Mouse (Mus musculus): ENCODE data around the gene Gjb4. TPM values are rescaled to one million over a fixed set of nuclear protein-coding genes. Genes with fewer than 3 reads are reported as not detected.

Gjb4 gene
- total and polyA plus RNA-seq, 2 experiments from 2014 or later = not detected

DNA sequence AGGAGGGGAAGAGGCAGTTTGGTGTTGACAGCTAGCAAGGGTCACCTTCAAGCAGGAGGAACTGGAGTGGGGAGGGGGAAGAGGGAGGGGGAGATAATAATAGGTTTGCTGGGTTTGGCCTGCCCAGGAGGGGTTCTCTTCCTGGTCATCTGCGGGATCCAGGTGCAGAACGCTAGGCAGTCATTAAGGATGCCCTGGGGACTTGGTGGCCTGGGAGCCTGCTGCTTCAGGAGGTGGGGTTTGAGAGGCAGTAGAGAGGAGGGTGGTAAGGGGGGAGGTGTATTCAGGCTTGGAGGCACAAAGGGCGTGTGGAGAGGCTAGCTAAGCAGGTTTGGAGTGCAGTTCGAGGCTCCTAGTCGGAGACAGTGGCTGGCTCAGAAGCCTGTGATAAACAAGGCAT is 11.6 kb upstream of the Gjb4 start:
- no peak for TF ChIP-seq CTCF (IDR thresholded peaks at IDR 0.05; ENCODE audit: low read depth)
- Histone ChIP-seq H3K27me3 (ENCODE audit: insufficient read depth, low read length) (no peaks in the 10 kb centered on the region), H3K4me3 (ENCODE audit: low read depth, low read length) (no peak overlapping the region), H3K9ac (no peak overlapping the region), H3K9me3 (ENCODE audit: low read length) (no peaks in the 10 kb centered on the region), H3K27ac (ENCODE audit: low read depth, low read length) (no peak overlapping the region), H3K4me2 (ENCODE audit: low read depth) (no peak overlapping the region), H3K4me1 (ENCODE audit: insufficient read depth) (no peaks in the 10 kb centered on the region), H3K36me3 (ENCODE audit: insufficient read depth) (no peaks in the 10 kb centered on the region)
- no peak for DNase-seq
- ATAC-seq = no peak
- 17% methylated on average over 5 of the region's 5 CpGs for WGBS

DNA sequence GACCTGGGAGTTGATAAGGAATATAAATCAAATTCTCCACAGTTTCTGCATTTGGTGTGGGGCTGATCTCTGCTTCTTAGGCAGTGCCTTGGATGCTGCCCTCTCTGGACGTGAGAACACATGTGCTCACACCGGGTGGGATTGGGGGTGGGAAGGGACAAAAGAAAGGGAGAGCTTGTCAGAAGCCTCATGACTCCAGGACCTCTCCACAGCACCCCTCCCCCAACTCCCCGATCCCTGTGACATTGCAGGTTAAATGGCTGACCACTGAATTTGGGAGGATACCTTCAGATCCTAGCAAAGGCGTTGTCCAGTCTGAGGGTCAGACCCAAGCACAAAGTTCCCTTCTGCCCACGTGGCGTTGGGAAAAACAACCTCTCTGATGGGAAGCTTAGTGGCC is 10.6 kb upstream of the Gjb4 start:
- Histone ChIP-seq H3K4me2 (ENCODE audit: low read depth) (no peak overlapping the region), H3K27me3 (ENCODE audit: insufficient read depth, low read length) (no peaks in the 10 kb centered on the region), H3K9ac (no peak overlapping the region), H3K4me1 (ENCODE audit: insufficient read depth) (no peaks in the 10 kb centered on the region), H3K27ac (ENCODE audit: low read depth, low read length) (no peak overlapping the region), H3K4me3 (ENCODE audit: low read depth, low read length) (no peak overlapping the region), H3K36me3 (ENCODE audit: insufficient read depth) (no peaks in the 10 kb centered on the region), H3K9me3 (ENCODE audit: low read length) (no peaks in the 10 kb centered on the region)
- DNase-seq (no peak), ATAC-seq (no peak)
- no peak for TF ChIP-seq CTCF (IDR thresholded peaks at IDR 0.05; ENCODE audit: low read depth)
- 68% methylated on average over 6 of the region's 6 CpGs for WGBS

DNA sequence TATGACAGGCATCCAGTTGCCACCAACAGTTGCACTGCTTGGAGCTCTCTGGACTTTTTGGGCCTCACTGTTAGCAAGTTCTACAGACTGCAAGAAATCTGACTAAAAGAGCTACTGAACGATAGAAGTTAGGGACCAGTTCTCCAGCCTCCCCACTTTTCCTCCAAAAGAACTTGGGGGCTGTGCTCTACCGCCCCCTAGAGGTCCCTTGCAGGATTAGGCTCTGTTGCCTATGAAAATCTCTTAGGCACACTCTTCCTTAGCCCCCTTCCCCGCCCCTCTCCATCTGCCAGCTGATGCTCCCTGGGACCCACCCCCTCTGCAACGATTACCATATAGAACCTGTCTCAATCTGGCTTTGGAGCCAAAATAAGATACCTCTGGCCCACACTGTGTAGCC is 9.4 kb upstream of the Gjb4 start:
- peak; percentile 28; the same call in 1 of the 2 replicates for TF ChIP-seq CTCF (IDR thresholded peaks at IDR 0.05; ENCODE audit: low read depth)
- H3K4me2 ChIP-seq (ENCODE audit: low read depth) = no peak overlapping the region
- no peaks in the 10 kb centered on the region for H3K9me3 ChIP-seq (ENCODE audit: low read length)
- WGBS = 73% methylated on average over 4 of the region's 4 CpGs
- H3K27me3 ChIP-seq (ENCODE audit: insufficient read depth, low read length) = no peaks in the 10 kb centered on the region
- DNase-seq (no peak), ATAC-seq (no peak)
- H3K9ac ChIP-seq = no peak overlapping the region
- H3K36me3 ChIP-seq (ENCODE audit: insufficient read depth) = no peaks in the 10 kb centered on the region
- no peak overlapping the region for H3K4me3 ChIP-seq (ENCODE audit: low read depth, low read length)
- H3K27ac ChIP-seq (ENCODE audit: low read depth, low read length) = no peak overlapping the region
- H3K4me1 ChIP-seq (ENCODE audit: insufficient read depth) = no peaks in the 10 kb centered on the region

DNA sequence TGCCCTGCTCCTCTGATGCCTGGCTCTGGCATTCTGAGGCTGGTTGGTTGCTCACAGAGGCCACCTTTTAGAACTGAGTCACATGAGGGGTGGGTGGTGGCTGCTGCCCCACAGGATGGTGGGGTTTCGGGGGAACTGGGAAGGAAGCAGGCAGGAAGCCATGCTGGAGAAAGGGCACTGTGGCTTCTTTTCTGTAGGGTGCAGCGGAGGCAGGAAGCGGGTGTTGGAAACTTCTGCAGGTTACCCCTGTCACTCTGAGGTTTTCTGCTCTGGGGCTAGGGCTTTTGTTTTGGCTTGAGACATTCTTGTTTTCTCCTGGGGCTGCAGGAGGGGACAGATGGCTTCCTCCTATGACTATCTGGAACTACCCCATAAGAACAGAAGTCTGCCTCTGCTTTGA is 8.6 kb upstream of the Gjb4 start:
- TF ChIP-seq CTCF (IDR thresholded peaks at IDR 0.05; ENCODE audit: low read depth) = no peak
- DNase-seq = no peak

DNA sequence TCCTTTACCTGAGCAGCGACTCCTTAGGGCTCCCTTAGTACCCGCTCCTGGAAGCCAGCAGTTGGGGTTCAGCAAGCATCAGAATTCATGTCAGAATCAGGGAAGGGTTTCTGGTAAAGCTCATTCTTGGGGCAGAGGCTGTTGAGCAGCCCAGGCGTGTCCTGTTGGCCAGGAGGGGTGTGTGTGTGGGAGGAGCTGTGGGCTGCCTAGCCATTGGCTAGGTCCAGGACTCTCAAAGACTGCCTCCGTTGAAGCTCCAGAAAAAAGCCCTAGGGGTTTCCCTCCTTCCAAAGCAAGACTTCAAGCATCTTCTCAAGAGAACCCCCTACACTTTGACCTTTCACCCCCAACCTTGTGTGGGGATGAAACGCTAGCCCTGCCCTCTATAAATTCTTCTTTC is 4.1 kb upstream of the Gjb4 start, which contains the start of gene Gjb5:
TSS of gene Gjb5 (minus strand) at position 164 of the 400 bp plus-strand sequence.
- Histone ChIP-seq H3K9me3 (ENCODE audit: low read length) (no peaks in the 10 kb centered on the region), H3K27me3 (ENCODE audit: insufficient read depth, low read length) (no peaks in the 10 kb centered on the region), H3K4me2 (ENCODE audit: low read depth) (no peak within 1 kb of the TSS), H3K4me1 (ENCODE audit: insufficient read depth) (no peaks in the 10 kb centered on the region), H3K4me3 (ENCODE audit: low read depth, low read length) (no peak within 1 kb of the TSS), H3K27ac (ENCODE audit: low read depth, low read length) (no peak within 1 kb of the TSS), H3K9ac (no peak within 1 kb of the TSS), H3K36me3 (ENCODE audit: insufficient read depth) (no peaks in the 10 kb centered on the region)
- TF ChIP-seq CTCF (IDR thresholded peaks at IDR 0.05; ENCODE audit: low read depth) = no peak
- WGBS = 43% methylated on average over 5 of the region's 5 CpGs
- no peak for DNase-seq
- no peak for ATAC-seq

More for the DNA sequence above, 8.6 kb upstream of the Gjb4 start:
- ATAC-seq = no peak
- WGBS = 86% methylated on average over 3 of the region's 3 CpGs
- Histone ChIP-seq H3K4me3 (ENCODE audit: low read depth, low read length) (no peak overlapping the region), H3K4me2 (ENCODE audit: low read depth) (no peak overlapping the region), H3K9ac (no peak overlapping the region), H3K36me3 (ENCODE audit: insufficient read depth) (no peaks in the 10 kb centered on the region), H3K27ac (ENCODE audit: low read depth, low read length) (no peak overlapping the region), H3K27me3 (ENCODE audit: insufficient read depth, low read length) (no peaks in the 10 kb centered on the region), H3K9me3 (ENCODE audit: low read length) (no peaks in the 10 kb centered on the region), H3K4me1 (ENCODE audit: insufficient read depth) (no peaks in the 10 kb centered on the region)

DNA sequence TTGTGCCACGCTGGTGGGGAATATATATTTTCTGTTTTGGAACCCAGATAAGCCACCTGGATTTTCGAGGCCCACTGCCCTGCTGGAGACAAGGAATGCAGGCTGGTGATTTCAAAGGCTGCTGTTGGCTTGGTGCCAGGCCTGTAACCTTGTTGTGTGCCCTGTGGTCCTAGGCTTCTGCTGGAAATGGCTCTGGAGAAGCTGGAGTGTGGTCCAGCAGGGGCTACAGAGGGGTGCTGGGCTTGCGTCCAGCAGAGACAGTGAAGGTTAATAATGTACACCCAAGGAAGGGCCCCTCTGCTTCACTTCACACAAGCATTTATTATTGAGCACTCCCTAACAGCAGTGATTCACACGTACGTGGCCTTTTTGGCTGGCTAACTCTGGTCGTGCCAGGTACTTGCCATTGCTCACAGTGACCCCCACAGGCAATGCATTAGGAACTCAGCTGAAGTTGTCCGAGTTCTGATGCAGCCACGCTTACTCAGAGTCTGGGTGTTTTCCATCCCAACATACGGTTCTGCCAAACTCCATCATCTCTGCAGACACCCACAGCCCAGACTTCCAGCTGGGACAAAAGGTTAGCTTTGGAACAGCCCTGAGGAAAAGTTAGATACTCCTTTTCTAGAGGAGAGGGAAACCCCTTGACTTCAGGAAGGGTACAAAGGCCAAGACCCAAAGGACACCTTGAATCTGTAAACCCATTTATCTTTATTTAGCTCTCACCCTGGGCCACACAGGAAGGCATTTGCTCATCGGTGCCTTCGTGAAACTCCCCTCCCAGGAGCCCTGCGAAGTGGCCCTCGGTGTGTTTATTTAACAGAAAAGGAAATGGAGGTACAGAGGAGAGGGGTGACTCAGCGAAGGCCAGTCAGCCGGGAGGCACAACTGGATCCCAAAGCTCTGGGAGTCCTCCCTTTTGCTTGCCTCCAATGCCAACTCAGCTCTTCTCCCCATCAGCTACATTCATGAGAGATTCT is 915 bp upstream of the Gjb4 start:
- no peaks in the 10 kb centered on the region for H3K4me1 ChIP-seq (ENCODE audit: insufficient read depth)
- ATAC-seq (no peak), DNase-seq (no peak)
- whole genome bisulfite sequencing = 67% methylated on average over 15 of the region's 15 CpGs
- no peaks in the 10 kb centered on the region for H3K27me3 ChIP-seq (ENCODE audit: insufficient read depth, low read length)
- no peaks in the 10 kb centered on the region for H3K9me3 ChIP-seq (ENCODE audit: low read length)
- H3K36me3 ChIP-seq (ENCODE audit: insufficient read depth) = no peaks in the 10 kb centered on the region
- no peak for TF ChIP-seq CTCF (IDR thresholded peaks at IDR 0.05; ENCODE audit: low read depth)
- no peak overlapping the region for H3K4me3 ChIP-seq (ENCODE audit: low read depth, low read length)
- no peak overlapping the region for H3K4me2 ChIP-seq (ENCODE audit: low read depth)
- no peak overlapping the region for H3K9ac ChIP-seq
- H3K27ac ChIP-seq (ENCODE audit: low read depth, low read length) = no peak overlapping the region

DNA sequence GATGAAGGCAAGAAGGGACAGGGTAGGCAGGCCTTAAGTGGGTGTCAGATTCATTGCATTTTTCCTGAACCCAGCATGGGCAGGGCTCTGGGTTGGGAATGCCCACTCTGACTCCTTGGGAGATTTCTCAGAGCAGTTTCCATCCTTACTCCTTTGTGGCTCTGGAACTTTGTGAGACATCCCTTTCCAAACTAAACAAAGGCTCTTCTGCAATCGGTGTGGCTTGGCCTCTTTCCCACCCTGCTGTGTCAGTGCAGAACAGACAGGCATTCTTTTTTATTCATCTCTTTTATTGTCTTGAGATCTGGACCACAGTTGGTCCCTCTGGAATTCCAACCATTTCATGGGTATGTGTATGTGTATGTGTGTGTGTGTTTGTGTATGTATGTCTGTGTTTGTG is 1.3 kb downstream of the Gjb4 start:
- Histone ChIP-seq H3K9ac (no peak overlapping the region), H3K4me2 (ENCODE audit: low read depth) (no peak overlapping the region), H3K4me3 (ENCODE audit: low read depth, low read length) (no peak overlapping the region), H3K9me3 (ENCODE audit: low read length) (no peaks in the 10 kb centered on the region), H3K4me1 (ENCODE audit: insufficient read depth) (no peaks in the 10 kb centered on the region), H3K27ac (ENCODE audit: low read depth, low read length) (no peak overlapping the region), H3K36me3 (ENCODE audit: insufficient read depth) (no peaks in the 10 kb centered on the region), H3K27me3 (ENCODE audit: insufficient read depth, low read length) (no peaks in the 10 kb centered on the region)
- TF ChIP-seq CTCF (IDR thresholded peaks at IDR 0.05; ENCODE audit: low read depth) = no peak
- ATAC-seq = no peak
- DNase-seq = no peak
- WGBS = 14% methylated on average over 1 of the region's 1 CpGs
